Mouse (Mus musculus): ENCODE results near the gene Nfkbib. TPM values are rescaled to one million over a fixed set of nuclear protein-coding genes. Genes with fewer than 3 reads are reported as not detected.

Gene Nfkbib
- 25.7 and 29.5 TPM in 2 replicates for polyA plus RNA-seq (2014; fragmentation: Nextera tagmentation; extraction: Ambion mirVana)

DNA sequence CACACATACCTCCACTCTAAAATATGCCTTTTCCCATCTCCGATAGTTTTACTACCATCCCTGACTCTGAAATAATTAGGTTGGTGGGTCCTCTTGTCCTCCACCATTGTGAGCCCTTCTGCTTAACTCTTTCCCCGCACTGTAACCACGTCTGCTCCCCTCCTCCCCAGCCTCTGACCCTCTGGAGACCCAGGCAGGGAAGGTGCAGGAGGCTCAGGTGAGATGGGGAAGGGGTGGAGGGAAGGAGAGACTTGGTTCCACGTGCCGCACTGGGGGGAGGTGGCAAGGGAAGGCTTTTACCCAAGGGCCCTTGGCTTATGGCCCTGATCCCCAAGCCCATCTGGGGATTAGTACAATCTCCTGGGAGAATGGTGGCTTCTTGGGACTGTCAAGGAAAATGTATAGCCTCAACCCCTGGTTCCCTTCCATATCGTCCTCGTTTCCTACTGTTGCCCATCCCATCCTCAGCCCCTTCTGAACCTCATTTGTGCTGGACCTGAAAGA lies at the start of gene Nfkbib:
TSS of gene Nfkbib (minus strand) at position 51 of the 504 bp plus-strand sequence.
- 61% methylated on average over 7 of the region's 7 CpGs for WGBS
- Histone ChIP-seq H3K4me2 (ENCODE audit: low read length) (peak within 1 kb of the TSS; percentile 82), H3K36me3 (ENCODE audit: control insufficient read depth, insufficient read depth, low read length) (0 out of 2 replicates have a peak, but pooled peaks cover 9% of the 10 kb centered on the region), H3K27ac (replicated peaks in 1 of 2; ENCODE audit: control insufficient read depth in 1 of 2, insufficient read depth in 1 of 2, low read depth in 2 of 2, low read length in 2 of 2) (no peak within 1 kb of the TSS), H3K27me3 (ENCODE audit: control insufficient read depth, insufficient read depth, low read length) (no peaks in the 10 kb centered on the region), H3K4me3 (ENCODE audit: control insufficient read depth in 1 of 2, insufficient read depth in 1 of 2, low read depth in 1 of 2, low read length in 2 of 2) (peak within 1 kb of the TSS; percentile 71 to 75), H3K9ac (ENCODE audit: low read length) (peak within 1 kb of the TSS; percentile 77), H3K4me1 (ENCODE audit: control insufficient read depth in 2 of 2, insufficient read depth in 2 of 2, low read length in 2 of 2) (peaks cover 8 to 16% of the 10 kb centered on the region in 2 experiments), H3K9me3 (ENCODE audit: control insufficient read depth, low read length) (no peaks in the 10 kb centered on the region)
- no peak for ATAC-seq (ENCODE audit: insufficient number of reproducible peaks, insufficient read depth, low FRiP score, low read depth)

DNA sequence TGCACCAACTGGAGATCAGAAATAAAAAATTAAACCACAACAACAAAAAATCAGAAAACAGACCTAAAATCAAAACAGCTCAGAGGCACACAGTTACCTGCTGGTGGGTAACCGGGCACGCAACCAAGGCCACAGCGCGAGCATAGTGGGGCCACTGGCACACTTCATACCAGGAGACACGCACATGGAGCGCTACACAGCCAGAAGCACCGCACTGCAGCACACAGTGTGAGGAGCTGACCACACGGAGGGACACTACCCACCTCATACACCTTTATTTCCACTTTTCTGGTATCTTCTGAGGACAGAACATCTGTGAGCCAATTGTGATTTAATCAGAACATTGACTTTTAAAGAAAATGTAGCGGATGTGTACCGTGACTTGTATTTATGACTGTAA lies 49.6 kb upstream of the Nfkbib start:
- Histone ChIP-seq H3K27me3 (ENCODE audit: control insufficient read depth, insufficient read depth, low read length) (no peaks in the 10 kb centered on the region), H3K4me3 (ENCODE audit: control insufficient read depth in 1 of 2, insufficient read depth in 1 of 2, low read depth in 1 of 2, low read length in 2 of 2) (no peak overlapping the region), H3K4me2 (ENCODE audit: low read length) (no peak overlapping the region), H3K9ac (ENCODE audit: low read length) (peak overlapping the region; percentile 9; the same call in 1 of the 2 replicates), H3K27ac (replicated peaks in 1 of 2; ENCODE audit: control insufficient read depth in 1 of 2, insufficient read depth in 1 of 2, low read depth in 2 of 2, low read length in 2 of 2) (no peak overlapping the region), H3K9me3 (ENCODE audit: control insufficient read depth, low read length) (no peaks in the 10 kb centered on the region), H3K36me3 (ENCODE audit: control insufficient read depth, insufficient read depth, low read length) (peaks cover 100% of the 10 kb centered on the region), H3K4me1 (ENCODE audit: control insufficient read depth in 2 of 2, insufficient read depth in 2 of 2, low read length in 2 of 2) (peaks cover 22 to 91% of the 10 kb centered on the region in 2 experiments)
- 91% methylated on average over 10 of the region's 10 CpGs for WGBS
- no peak for ATAC-seq (ENCODE audit: insufficient number of reproducible peaks, insufficient read depth, low FRiP score, low read depth)

DNA sequence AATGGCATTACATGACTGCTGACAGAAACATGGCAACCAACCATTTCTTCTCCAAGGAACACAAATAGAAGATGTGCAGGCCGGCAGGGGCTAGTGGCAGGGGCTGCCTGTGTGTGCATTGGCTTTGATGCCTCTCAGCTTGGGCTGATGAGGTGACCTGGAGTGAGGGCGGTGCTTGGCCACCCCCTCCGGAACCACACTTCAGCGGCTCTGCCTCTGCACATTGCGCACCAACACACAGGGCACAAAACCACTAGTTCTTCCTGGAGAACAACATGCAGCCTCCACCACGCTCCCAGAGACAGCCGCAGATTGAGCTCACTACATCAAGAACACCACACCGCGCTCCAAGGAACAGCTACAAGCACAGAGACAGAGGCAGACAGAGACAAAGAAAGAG lies 48.9 kb upstream of the Nfkbib start:
- no peak overlapping the region for H3K27ac ChIP-seq (replicated peaks in 1 of 2; ENCODE audit: control insufficient read depth in 1 of 2, insufficient read depth in 1 of 2, low read depth in 2 of 2, low read length in 2 of 2)
- peak overlapping the region; percentile 16; the same call in 1 of the 2 replicates for H3K9ac ChIP-seq (ENCODE audit: low read length)
- no peak overlapping the region for H3K4me2 ChIP-seq (ENCODE audit: low read length)
- no peak for ATAC-seq (ENCODE audit: insufficient number of reproducible peaks, insufficient read depth, low FRiP score, low read depth)
- WGBS, result 79% methylated on average over 9 of the region's 9 CpGs
- peaks cover 22 to 85% of the 10 kb centered on the region in 2 experiments for H3K4me1 ChIP-seq (ENCODE audit: control insufficient read depth in 2 of 2, insufficient read depth in 2 of 2, low read length in 2 of 2)
- peaks cover 95% of the 10 kb centered on the region for H3K36me3 ChIP-seq (ENCODE audit: control insufficient read depth, insufficient read depth, low read length)
- H3K27me3 ChIP-seq (ENCODE audit: control insufficient read depth, insufficient read depth, low read length), result no peaks in the 10 kb centered on the region
- no peak overlapping the region for H3K4me3 ChIP-seq (ENCODE audit: control insufficient read depth in 1 of 2, insufficient read depth in 1 of 2, low read depth in 1 of 2, low read length in 2 of 2)
- H3K9me3 ChIP-seq (ENCODE audit: control insufficient read depth, low read length), result no peaks in the 10 kb centered on the region

DNA sequence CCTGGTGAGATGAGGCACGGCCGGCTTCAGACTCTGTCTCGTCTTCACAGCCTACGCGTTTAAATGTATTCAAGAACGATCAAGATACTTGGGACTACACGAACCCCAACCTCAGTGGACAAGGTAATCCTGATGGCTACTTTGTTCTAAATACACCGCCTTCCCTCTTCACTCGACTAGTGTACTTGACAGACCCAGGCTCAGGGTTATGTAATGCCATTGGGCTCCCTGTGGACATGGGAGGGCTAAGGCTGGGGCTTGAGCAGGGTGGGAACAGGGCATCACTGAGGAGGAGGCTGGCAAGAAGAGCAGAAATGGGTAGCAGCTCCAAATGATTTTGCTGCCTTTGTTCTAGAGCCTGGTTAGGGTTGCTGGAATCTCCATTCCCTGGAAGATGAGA lies 47.9 kb upstream of the Nfkbib start:
- no peak overlapping the region for H3K9ac ChIP-seq (ENCODE audit: low read length)

DNA sequence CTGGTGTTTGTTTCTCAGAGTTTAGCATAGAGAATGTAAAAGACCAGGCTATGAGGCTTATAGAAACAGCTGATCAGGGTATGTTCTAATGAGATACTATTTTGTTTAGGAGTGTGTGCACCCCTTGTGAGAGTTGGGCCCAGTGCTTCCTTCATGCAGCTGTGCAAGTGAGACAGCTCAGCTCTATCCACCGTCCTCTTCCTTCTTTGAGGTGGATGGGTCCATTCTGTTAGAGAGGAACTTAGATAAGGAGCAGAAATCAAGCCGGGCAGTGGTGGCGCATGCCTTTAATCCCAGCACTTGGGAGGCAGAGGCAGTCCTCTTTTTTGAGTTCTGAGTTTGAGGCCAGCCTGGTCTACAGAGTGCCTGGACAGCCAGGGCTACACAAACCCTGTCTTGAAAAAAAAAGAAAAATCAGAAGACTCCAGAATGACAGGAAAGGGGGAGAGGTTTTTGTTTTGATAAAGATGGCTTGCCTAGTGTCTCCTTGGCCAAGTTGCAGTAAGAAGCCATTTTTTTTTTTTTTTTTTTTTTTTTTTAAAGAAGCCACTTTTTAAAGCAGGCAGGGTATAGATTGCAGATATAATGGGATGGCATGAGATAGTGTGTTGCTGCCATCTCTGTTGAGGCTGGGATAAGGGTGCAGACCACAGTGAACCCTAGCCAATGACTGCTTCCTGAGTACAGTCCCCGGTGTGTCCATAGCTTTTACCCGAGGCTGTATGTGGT lies 47.2 kb upstream of the Nfkbib start:
- no peaks in the 10 kb centered on the region for H3K9me3 ChIP-seq (ENCODE audit: control insufficient read depth, low read length)
- H3K27me3 ChIP-seq (ENCODE audit: control insufficient read depth, insufficient read depth, low read length), result no peaks in the 10 kb centered on the region
- no peak overlapping the region for H3K4me3 ChIP-seq (ENCODE audit: control insufficient read depth in 1 of 2, insufficient read depth in 1 of 2, low read depth in 1 of 2, low read length in 2 of 2)
- no peak for ATAC-seq (ENCODE audit: insufficient number of reproducible peaks, insufficient read depth, low FRiP score, low read depth)
- no peak overlapping the region for H3K27ac ChIP-seq (replicated peaks in 1 of 2; ENCODE audit: control insufficient read depth in 1 of 2, insufficient read depth in 1 of 2, low read depth in 2 of 2, low read length in 2 of 2)
- no peak overlapping the region for H3K4me2 ChIP-seq (ENCODE audit: low read length)
- 54% methylated on average over 5 of the region's 5 CpGs for WGBS
- H3K36me3 ChIP-seq (ENCODE audit: control insufficient read depth, insufficient read depth, low read length), result peaks cover 78% of the 10 kb centered on the region
- H3K4me1 ChIP-seq (ENCODE audit: control insufficient read depth in 2 of 2, insufficient read depth in 2 of 2, low read length in 2 of 2), result peaks cover 17 to 67% of the 10 kb centered on the region in 2 experiments
- H3K9ac ChIP-seq (ENCODE audit: low read length), result no peak overlapping the region

More for the DNA sequence above, 47.9 kb upstream of the Nfkbib start:
- Histone ChIP-seq H3K9me3 (ENCODE audit: control insufficient read depth, low read length) (no peaks in the 10 kb centered on the region), H3K4me1 (ENCODE audit: control insufficient read depth in 2 of 2, insufficient read depth in 2 of 2, low read length in 2 of 2) (peaks cover 22 to 75% of the 10 kb centered on the region in 2 experiments), H3K27ac (replicated peaks in 1 of 2; ENCODE audit: control insufficient read depth in 1 of 2, insufficient read depth in 1 of 2, low read depth in 2 of 2, low read length in 2 of 2) (no peak overlapping the region), H3K4me3 (ENCODE audit: control insufficient read depth in 1 of 2, insufficient read depth in 1 of 2, low read depth in 1 of 2, low read length in 2 of 2) (no peak overlapping the region), H3K36me3 (ENCODE audit: control insufficient read depth, insufficient read depth, low read length) (peaks cover 85% of the 10 kb centered on the region), H3K27me3 (ENCODE audit: control insufficient read depth, insufficient read depth, low read length) (no peaks in the 10 kb centered on the region), H3K4me2 (ENCODE audit: low read length) (no peak overlapping the region)
- WGBS, result 87% methylated on average over 9 of the region's 9 CpGs
- ATAC-seq (ENCODE audit: insufficient number of reproducible peaks, insufficient read depth, low FRiP score, low read depth), result no peak

DNA sequence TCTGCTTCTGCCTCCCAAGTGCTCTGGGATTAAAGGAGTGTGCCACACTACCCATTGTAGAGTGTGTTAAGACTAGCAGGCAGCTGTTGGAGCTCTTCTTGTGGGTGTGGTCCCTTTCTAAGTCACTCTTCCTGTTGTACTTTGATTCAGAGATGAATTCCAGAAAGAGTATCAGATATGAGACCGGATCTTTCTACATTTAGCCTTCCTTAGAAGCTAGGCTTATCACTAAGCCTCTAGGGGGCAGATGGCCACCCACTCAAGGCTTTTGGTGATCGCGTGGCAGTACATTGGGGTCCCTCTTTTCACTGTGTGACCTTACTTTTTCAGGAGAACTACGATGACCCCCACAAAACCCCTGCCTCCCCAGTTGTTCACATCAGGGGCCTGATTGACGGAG lies 45.6 kb upstream of the Nfkbib start:
- Histone ChIP-seq H3K4me3 (ENCODE audit: control insufficient read depth in 1 of 2, insufficient read depth in 1 of 2, low read depth in 1 of 2, low read length in 2 of 2) (peak overlapping the region in 1 of 2 experiments; percentile 77; a peak in 2 of 4 replicates), H3K27ac (replicated peaks in 1 of 2; ENCODE audit: control insufficient read depth in 1 of 2, insufficient read depth in 1 of 2, low read depth in 2 of 2, low read length in 2 of 2) (peak overlapping the region in 1 of 2 experiments; percentile 98; a peak in 2 of 4 replicates), H3K9ac (ENCODE audit: low read length) (peak overlapping the region; percentile 94), H3K36me3 (ENCODE audit: control insufficient read depth, insufficient read depth, low read length) (peaks cover 62% of the 10 kb centered on the region), H3K9me3 (ENCODE audit: control insufficient read depth, low read length) (no peaks in the 10 kb centered on the region), H3K27me3 (ENCODE audit: control insufficient read depth, insufficient read depth, low read length) (no peaks in the 10 kb centered on the region), H3K4me1 (ENCODE audit: control insufficient read depth in 2 of 2, insufficient read depth in 2 of 2, low read length in 2 of 2) (peaks cover 20 to 62% of the 10 kb centered on the region in 2 experiments), H3K4me2 (ENCODE audit: low read length) (peak overlapping the region; percentile 89)
- 52% methylated on average over 5 of the region's 5 CpGs for WGBS
- ATAC-seq (ENCODE audit: insufficient number of reproducible peaks, insufficient read depth, low FRiP score, low read depth), result no peak

DNA sequence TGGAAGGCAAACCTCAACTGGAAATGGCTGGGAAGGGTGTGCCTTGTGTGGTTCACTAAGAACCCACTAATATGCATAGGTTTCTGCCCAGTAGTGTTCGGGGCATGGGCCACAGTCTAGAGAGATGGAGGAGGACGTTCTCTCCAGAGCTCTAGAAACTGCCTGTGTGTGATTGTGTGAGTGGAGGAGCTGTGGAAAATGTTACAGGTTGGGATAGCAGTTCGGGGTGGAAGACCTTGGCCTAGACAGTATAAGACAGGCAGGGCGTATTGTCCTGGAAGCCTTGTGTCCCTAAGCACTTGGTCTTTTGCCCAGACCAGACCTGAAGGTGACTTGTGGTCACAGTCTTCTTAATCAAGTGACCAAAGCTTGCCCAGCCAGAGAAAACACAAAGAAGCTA lies 45.1 kb upstream of the Nfkbib start:
- H3K9me3 ChIP-seq (ENCODE audit: control insufficient read depth, low read length), result no peaks in the 10 kb centered on the region
- H3K4me3 ChIP-seq (ENCODE audit: control insufficient read depth in 1 of 2, insufficient read depth in 1 of 2, low read depth in 1 of 2, low read length in 2 of 2), result peak overlapping the region; percentile 77 to 85
- H3K4me1 ChIP-seq (ENCODE audit: control insufficient read depth in 2 of 2, insufficient read depth in 2 of 2, low read length in 2 of 2), result peaks cover 24 to 62% of the 10 kb centered on the region in 2 experiments
- ATAC-seq (ENCODE audit: insufficient number of reproducible peaks, insufficient read depth, low FRiP score, low read depth), result no peak
- 36% methylated on average over 4 of the region's 4 CpGs for WGBS
- H3K27me3 ChIP-seq (ENCODE audit: control insufficient read depth, insufficient read depth, low read length), result no peaks in the 10 kb centered on the region
- H3K36me3 ChIP-seq (ENCODE audit: control insufficient read depth, insufficient read depth, low read length), result peaks cover 57% of the 10 kb centered on the region
- H3K27ac ChIP-seq (replicated peaks in 1 of 2; ENCODE audit: control insufficient read depth in 1 of 2, insufficient read depth in 1 of 2, low read depth in 2 of 2, low read length in 2 of 2), result peak overlapping the region; percentile 35 to 98
- peak overlapping the region; percentile 89 for H3K4me2 ChIP-seq (ENCODE audit: low read length)
- H3K9ac ChIP-seq (ENCODE audit: low read length), result peak overlapping the region; percentile 94
